Mouse (Mus musculus) cortical plate, adult 2 months (tissue): ENCODE measurements around the gene Dlat.

Experiments used
- CTCF ChIP-seq: fragments of 200-500 bp; IDR thresholded peaks from 2 replicates; pipeline ENCODE4 v1.5.1; 2011; ENCODE audit warnings: mild to moderate bottlenecking, control low read depth, low read length; ENCODE audit not compliant: insufficient read depth; ENCODE audit errors: extremely low read depth
- POLR2A ChIP-seq: fragments of 200-500 bp; IDR thresholded peaks from 2 replicates; pipeline ENCODE4 v1.6.1; 2011; ENCODE audit warnings: mild to moderate bottlenecking, low read length, control low read depth; ENCODE audit not compliant: insufficient read depth; ENCODE audit errors: extremely low read depth

GRCm38 (mm10) chr9:50592955-50593354, 66.6 kb downstream of the Dlat start:
- TF ChIP-seq CTCF (no peak), POLR2A (no peak)
